Mouse (Mus musculus) kidney, adult 2 months (tissue): ENCODE data around the gene Acsl6.

Experiments
- CTCF ChIP-seq: fragments of 200-500 bp; conservative IDR thresholded peaks from 2 replicates; pipeline ENCODE4 v1.5.1; 2011; ENCODE audit warnings: low read depth, mild to moderate bottlenecking, control low read depth, low read length, moderate library complexity, mixed read lengths; ENCODE audit not compliant: insufficient read depth, insufficient read length
- POLR2A ChIP-seq: fragments of 200-500 bp; IDR thresholded peaks from one replicate; pipeline ENCODE4 v1.6.1; 2011; ENCODE audit warnings: low read depth, low read length, control low read depth

GRCm38 (mm10) chr11:54391326-54391725, 87.7 kb downstream of the Acsl6 start:
- no peak for TF ChIP-seq POLR2A
- TF ChIP-seq CTCF = no peak
